Mouse (Mus musculus) embryonic facial prominence, embryonic 14.5 days (tissue): Measurements from ENCODE around the gene Trim63. TPM values are rescaled to one million over a fixed set of nuclear protein-coding genes. Genes with fewer than 3 reads are reported as not detected.
"Not testable (repeated sequence)": the region's sequence is repeated elsewhere in the genome, so short reads cannot be mapped to it uniquely, and the experiment has no call there.

ENCODE experiments used
- ATAC-seq: fragments of 200-750 bp; cut with Nextera tagmentation; 2 replicates; pipeline ENCODE4 v1.8.0; 2017; ENCODE audit warnings: low read depth, moderate number of reproducible peaks, moderate TSS enrichment
- DNase-seq: peaks from one replicate; pipeline ENCODE4 v3.0.0-alpha.2; 2015; ENCODE audit warnings: low spot score
- H3K27ac ChIP-seq: fragments of 300-500 bp; sonication (generic); replicated peaks from 2 replicates; pipeline ENCODE4 v1.5.1; 2014; ENCODE audit warnings: low read depth, mild to moderate bottlenecking, low read length, moderate library complexity
- H3K27me3 ChIP-seq: fragments of 300-500 bp; sonication (generic); replicated peaks from 2 replicates; pipeline ENCODE4 v1.6.1; 2014; ENCODE audit warnings: low read length; ENCODE audit not compliant: control insufficient read depth, insufficient read depth
- H3K36me3 ChIP-seq: fragments of 300-500 bp; sonication (generic); 2 replicates; pipeline ENCODE4 v1.6.1; 2014; ENCODE audit warnings: low read length, mixed read lengths; ENCODE audit not compliant: control insufficient read depth, insufficient read depth
- H3K4me1 ChIP-seq: fragments of 300-500 bp; sonication (generic); 2 replicates; pipeline ENCODE4 v1.6.1; 2014; ENCODE audit warnings: antibody characterized with exemption, low read length; ENCODE audit not compliant: control insufficient read depth, insufficient read depth
- H3K4me2 ChIP-seq: fragments of 300-500 bp; sonication (generic); 2 replicates; pipeline ENCODE4 v1.6.1; 2014; ENCODE audit warnings: low read depth, mild to moderate bottlenecking, low read length, moderate library complexity, mixed read lengths
- H3K4me3 ChIP-seq: fragments of 300-500 bp; sonication (generic); 2 replicates; pipeline ENCODE4 v1.5.1; 2014; ENCODE audit warnings: low read depth, mild to moderate bottlenecking, low read length
- H3K9ac ChIP-seq: fragments of 300-500 bp; sonication (generic); 2 replicates; pipeline ENCODE4 v1.6.1; 2014; ENCODE audit warnings: low read depth, mild to moderate bottlenecking, low read length, moderate library complexity, mixed read lengths
- H3K9me3 ChIP-seq: fragments of 300-500 bp; sonication (generic); 2 replicates; pipeline ENCODE4 v1.6.1; 2016; ENCODE audit warnings: low read length; ENCODE audit not compliant: control insufficient read depth
- WGBS: fragments of 180-500 bp; shearing (Covaris S2); extraction: QIAGEN DNeasy Blood & Tissue Kit; methylation state at CpG from one replicate; pipeline ENCODE4 v1.1.7; 2014; 5-methylcytosine and 5-hydroxymethylcytosine counted together
- polyA plus RNA-seq: library from polyadenylated mRNA; unstranded; fragments of >200 nt; fragmentation: Nextera tagmentation; extraction: Ambion mirVana; gene quantifications from 2 replicates; pipeline ENCODE4 v1.2.1, GENCODE M21; 2014

Gene Trim63
- 2.0 and 2.5 TPM in 2 replicates for polyA plus RNA-seq

DNA sequence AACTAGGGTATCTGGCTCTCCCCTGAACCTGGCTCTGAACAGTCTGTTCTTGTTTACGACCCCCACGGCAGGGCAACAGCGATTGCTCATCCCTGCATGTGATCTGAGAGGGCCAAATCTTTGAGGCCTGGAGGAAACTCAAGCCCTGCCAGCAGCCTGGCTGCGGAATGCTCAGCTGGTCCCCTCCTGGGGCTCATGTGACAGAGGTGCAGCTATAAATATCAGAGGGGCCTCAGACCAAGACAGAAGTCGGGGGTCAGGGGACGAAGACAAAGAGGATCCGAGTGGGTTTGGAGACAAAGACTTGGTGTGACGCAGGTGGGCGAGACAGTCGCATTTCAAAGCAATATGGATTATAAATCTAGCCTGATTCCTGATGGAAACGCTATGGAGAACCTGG is at the start of gene Trim63:
Trim63 (plus strand) TSS at position 245 of the 400 bp plus-strand sequence.
- Histone ChIP-seq H3K9ac (0 out of 2 replicates have a peak within 1 kb of the TSS, but pooled peaks have one; percentile 14), H3K27ac (no peak within 1 kb of the TSS), H3K27me3 (no peaks in the 10 kb centered on the region), H3K9me3 (peaks cover 6% of the 10 kb centered on the region; the same call in 1 of the 2 replicates), H3K4me1 (peaks cover 9% of the 10 kb centered on the region; the same call in 1 of the 2 replicates), H3K4me3 (peak within 1 kb of the TSS; percentile 5; the same call in 1 of the 2 replicates), H3K36me3 (no peaks in the 10 kb centered on the region), H3K4me2 (peak within 1 kb of the TSS; percentile 15; the same call in 1 of the 2 replicates)
- 32% methylated on average over 11 of the region's 11 CpGs for WGBS
- DNase-seq (peak; percentile 33), ATAC-seq (0 out of 2 replicates have a peak, but pooled peaks have one; percentile 44)

GRCm38 (mm10) chr4:134265860-134266585 is 48.9 kb upstream of the Trim63 start:
- Histone ChIP-seq H3K27ac (no peak overlapping the region), H3K9me3 (no peaks in the 10 kb centered on the region), H3K27me3 (no peaks in the 10 kb centered on the region), H3K4me1 (no peaks in the 10 kb centered on the region), H3K4me2 (no peak overlapping the region), H3K36me3 (no peaks in the 10 kb centered on the region), H3K9ac (no peak overlapping the region), H3K4me3 (no peak overlapping the region)
- DNase-seq (no peak), ATAC-seq (no peak)
- WGBS: 57% methylated on average over 9 of the region's 9 CpGs

DNA sequence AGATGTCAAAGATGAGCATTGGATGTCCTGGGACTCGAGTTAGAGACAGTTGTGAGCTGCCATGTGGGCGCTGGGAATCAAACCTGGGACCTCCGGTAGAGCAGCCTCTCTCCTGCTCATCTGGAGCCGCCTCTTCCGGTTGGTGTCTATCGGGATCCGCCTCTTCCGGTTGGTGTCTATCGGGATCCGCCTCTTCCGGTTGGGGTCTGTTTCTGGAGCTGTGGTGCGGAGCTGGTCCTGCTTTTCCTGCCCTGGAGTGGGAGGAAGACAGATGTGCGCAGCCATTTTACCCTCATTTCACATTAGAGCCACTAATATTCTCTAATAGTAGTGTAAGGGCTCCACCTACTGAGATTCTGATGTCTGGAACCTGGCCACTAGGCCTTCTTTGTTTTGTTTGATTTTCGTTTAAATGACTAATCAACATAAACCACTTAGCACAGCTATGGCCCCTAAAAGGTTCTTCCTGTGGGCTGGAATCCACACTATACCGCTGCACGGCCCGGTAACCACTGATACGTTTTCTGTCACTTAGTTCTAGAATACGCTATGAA is 46.7 kb upstream of the Trim63 start:
- H3K36me3 ChIP-seq: no peaks in the 10 kb centered on the region
- WGBS: 87% methylated on average over 19 of the region's 19 CpGs
- no peak overlapping the region for H3K4me3 ChIP-seq
- H3K4me2 ChIP-seq: no peak overlapping the region
- peaks cover 6% of the 10 kb centered on the region for H3K4me1 ChIP-seq
- no peaks in the 10 kb centered on the region for H3K9me3 ChIP-seq
- H3K27me3 ChIP-seq: no peaks in the 10 kb centered on the region
- DNase-seq (no peak), ATAC-seq (no peak)
- H3K27ac ChIP-seq: no peak overlapping the region
- no peak overlapping the region for H3K9ac ChIP-seq

GRCm38 (mm10) chr4:134269622-134270021 is 45.3 kb upstream of the Trim63 start:
- DNase-seq, H3K9ac ChIP-seq, H3K27ac ChIP-seq, H3K36me3 ChIP-seq, H3K27me3 ChIP-seq, H3K9me3 ChIP-seq, H3K4me1 ChIP-seq, H3K4me3 ChIP-seq, ATAC-seq, H3K4me2 ChIP-seq: not testable (repeated sequence)

DNA sequence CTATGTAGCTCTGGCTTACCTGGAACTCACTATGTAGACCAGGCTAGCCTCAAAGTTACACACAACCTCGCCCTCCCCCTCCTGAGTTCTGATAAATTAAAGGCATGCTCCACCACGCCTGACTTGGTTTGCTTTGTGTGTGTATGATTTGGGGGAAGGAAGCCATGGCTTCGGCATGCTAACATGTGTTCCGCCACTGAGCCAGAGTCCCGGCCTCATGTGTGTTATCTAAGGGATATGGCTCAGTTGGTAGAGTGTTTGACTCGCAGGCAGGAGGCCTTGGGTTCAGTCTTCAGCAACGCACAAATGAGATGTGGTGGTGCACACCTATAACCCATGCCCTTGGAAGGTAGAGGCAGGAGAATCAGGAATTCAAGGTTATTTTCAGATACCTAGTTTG is 42.9 kb upstream of the Trim63 start:
- Histone ChIP-seq H3K9me3 (no peaks in the 10 kb centered on the region), H3K36me3 (peaks cover 13% of the 10 kb centered on the region), H3K4me1 (peaks cover 6% of the 10 kb centered on the region), H3K27me3 (no peaks in the 10 kb centered on the region), H3K4me3 (no peak overlapping the region), H3K27ac (no peak overlapping the region), H3K9ac (no peak overlapping the region), H3K4me2 (no peak overlapping the region)
- DNase-seq (no peak), ATAC-seq (no peak)
- WGBS: 78% methylated on average over 7 of the region's 7 CpGs

- Histone ChIP-seq H3K9me3 (no peaks in the 10 kb centered on the region), H3K9ac (0 out of 2 replicates have a peak overlapping the region, but pooled peaks have one; percentile 40), H3K4me2 (peak overlapping the region; percentile 46), H3K27ac (no peak overlapping the region; the same call in 1 of the 2 replicates), H3K4me3 (peak overlapping the region; percentile 14), H3K27me3 (no peaks in the 10 kb centered on the region), H3K4me1 (peaks cover 6% of the 10 kb centered on the region), H3K36me3 (peaks cover 22% of the 10 kb centered on the region)
- 20% methylated on average over 13 of the region's 13 CpGs for WGBS
- DNase-seq (no peak), ATAC-seq (no peak)
These were observed 42.0 kb upstream of the Trim63 start for GRCm38 (mm10) chr4:134272731-134273416.

DNA sequence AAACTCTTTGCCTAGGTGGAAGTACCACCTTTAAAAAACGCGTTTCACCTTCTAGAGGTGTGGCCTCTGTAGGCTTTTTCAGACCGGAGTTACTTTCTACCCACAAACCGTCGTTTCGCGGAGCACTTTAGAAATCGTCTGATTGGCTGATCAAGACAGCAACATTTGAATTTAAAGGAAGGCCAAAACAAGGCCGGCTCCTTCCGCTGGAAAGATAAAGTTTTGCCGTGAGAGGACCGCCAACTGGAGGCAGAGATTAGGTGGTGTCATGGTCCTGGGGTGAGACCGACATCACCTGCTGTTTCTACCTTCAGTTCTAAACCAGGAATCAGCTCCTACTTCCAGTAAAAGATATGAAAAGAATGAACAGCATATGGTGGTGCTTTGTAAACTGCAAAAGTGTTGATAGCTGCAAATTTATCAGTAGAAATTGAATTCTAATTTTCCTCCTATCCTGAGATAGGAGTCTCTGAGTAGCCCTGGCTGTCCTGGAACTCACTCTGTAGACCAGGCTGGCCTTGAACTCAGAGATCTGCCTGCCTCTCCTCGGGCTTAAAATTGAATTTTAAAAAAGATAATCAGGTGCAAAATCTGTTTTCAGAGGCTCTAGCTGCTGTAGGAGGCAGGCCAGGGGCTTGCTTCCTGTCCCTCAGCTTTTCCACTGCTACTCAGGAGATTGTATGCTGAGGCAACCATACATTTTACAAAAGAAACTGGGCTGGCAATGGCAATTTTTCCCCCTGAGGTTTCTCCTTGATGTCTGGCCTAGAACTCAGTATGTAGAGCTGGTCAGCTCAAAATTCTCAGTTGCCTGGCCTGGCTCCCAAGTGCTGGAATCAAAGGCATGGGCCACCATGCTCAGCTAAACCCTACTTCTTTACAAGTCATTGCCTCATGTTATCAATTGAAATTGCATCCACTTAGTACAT is 41.2 kb upstream of the Trim63 start:
- Histone ChIP-seq H3K27me3 (no peaks in the 10 kb centered on the region), H3K36me3 (peaks cover 30% of the 10 kb centered on the region), H3K4me3 (peak overlapping the region; percentile 14), H3K9ac (peak overlapping the region; percentile 40; the same call in 1 of the 2 replicates), H3K4me2 (peak overlapping the region; percentile 46), H3K27ac (peak overlapping the region; percentile 35), H3K4me1 (peaks cover 6% of the 10 kb centered on the region), H3K9me3 (no peaks in the 10 kb centered on the region)
- 4% methylated on average over 14 of the region's 14 CpGs for WGBS
- no peak for ATAC-seq
- peak; percentile 89 for DNase-seq

GRCm38 (mm10) chr4:134284942-134285341 is 30.0 kb upstream of the Trim63 start:
- Histone ChIP-seq H3K36me3 (peaks cover 41% of the 10 kb centered on the region), H3K4me2 (no peak overlapping the region), H3K27ac (no peak overlapping the region), H3K9me3 (no peaks in the 10 kb centered on the region), H3K27me3 (no peaks in the 10 kb centered on the region), H3K4me1 (peaks cover 15% of the 10 kb centered on the region), H3K9ac (no peak overlapping the region), H3K4me3 (no peak overlapping the region)
- DNase-seq (no peak), ATAC-seq (no peak)
- WGBS: 89% methylated on average over 2 of the region's 2 CpGs
